Mouse (Mus musculus): ENCODE data around the gene Cd27. TPM values are rescaled to one million over a fixed set of nuclear protein-coding genes. Genes with fewer than 3 reads are reported as not detected.

Gene Cd27
- polyA plus RNA-seq, 1 experiment from 2014 or later: 1.8 TPM

Small RNA genes lying within 50 kb of the gene (microRNA-seq; reads per million reads assigned to microRNA genes)
- 0.73 reads per million for gene Mir3098
- not detected for gene Mir8113

Other genes with a start within 250 kb of the Cd27 start
- gene Pianp, start 240.3 kb downstream of the Cd27 start, polyA plus RNA-seq (2016; fragmentation: Nextera tagmentation; extraction: Ambion mirVana): 5.5 and 6.2 TPM in 2 replicates
- 22.3 and 24.4 TPM in 2 replicates for gene Zfp384, start 227.9 kb downstream of the Cd27 start, polyA plus RNA-seq (2016; fragmentation: Nextera tagmentation; extraction: Ambion mirVana)
- gene Ing4, start 197.2 kb downstream of the Cd27 start, polyA plus RNA-seq (2016; fragmentation: Nextera tagmentation; extraction: Ambion mirVana): 165 and 176 TPM in 2 replicates
- 17.6 and 21.0 TPM in 2 replicates for gene Acrbp, start 187.3 kb downstream of the Cd27 start, polyA plus RNA-seq (2016; fragmentation: Nextera tagmentation; extraction: Ambion mirVana)
- 0.53 and 0.61 TPM in 2 replicates for gene Lpar5, start 169.1 kb downstream of the Cd27 start, polyA plus RNA-seq (2016; fragmentation: Nextera tagmentation; extraction: Ambion mirVana)
- 90.0 and 104 TPM in 2 replicates for gene Chd4, start 141.0 kb downstream of the Cd27 start, polyA plus RNA-seq (2016; fragmentation: Nextera tagmentation; extraction: Ambion mirVana)
- 68.0 and 70.1 TPM in 2 replicates for gene Nop2, start 105.1 kb downstream of the Cd27 start, polyA plus RNA-seq (2016; fragmentation: Nextera tagmentation; extraction: Ambion mirVana)
- 19.1 and 24.0 TPM in 2 replicates for gene Iffo1, start 91.8 kb downstream of the Cd27 start, polyA plus RNA-seq (2016; fragmentation: Nextera tagmentation; extraction: Ambion mirVana)
- 1,846 and 1,855 TPM in 2 replicates for gene Gapdh, start 70.5 kb downstream of the Cd27 start, polyA plus RNA-seq (2016; fragmentation: Nextera tagmentation; extraction: Ambion mirVana)
- 186 and 191 TPM in 2 replicates for gene Ncapd2, start 45.3 kb downstream of the Cd27 start, polyA plus RNA-seq (2016; fragmentation: Nextera tagmentation; extraction: Ambion mirVana)
- 191 and 206 TPM in 2 replicates for gene Mrpl51, start 45.2 kb downstream of the Cd27 start, polyA plus RNA-seq (2016; fragmentation: Nextera tagmentation; extraction: Ambion mirVana)
- 4.9 and 5.1 TPM in 2 replicates for gene Vamp1, start 21.5 kb downstream of the Cd27 start, polyA plus RNA-seq (2016; fragmentation: Nextera tagmentation; extraction: Ambion mirVana)
- gene Tapbpl, start 5.2 kb downstream of the Cd27 start, polyA plus RNA-seq (2016; fragmentation: Nextera tagmentation; extraction: Ambion mirVana): 2.2 and 2.5 TPM in 2 replicates
- 0.20 and 0.29 TPM in 2 replicates for gene Tuba3a, start 49.0 kb upstream of the Cd27 start, polyA plus RNA-seq (2016; fragmentation: Nextera tagmentation; extraction: Ambion mirVana)
- gene Ltbr, start 76.9 kb upstream of the Cd27 start, polyA plus RNA-seq (2016; fragmentation: Nextera tagmentation; extraction: Ambion mirVana): 27.2 and 28.2 TPM in 2 replicates
- gene Scnn1a, start 83.6 kb upstream of the Cd27 start, polyA plus RNA-seq (2016; fragmentation: Nextera tagmentation; extraction: Ambion mirVana): 0.52 and 1.1 TPM in 2 replicates
- gene Tnfrsf1a, start 112.4 kb upstream of the Cd27 start, polyA plus RNA-seq (2016; fragmentation: Nextera tagmentation; extraction: Ambion mirVana): 49.4 and 51.9 TPM in 2 replicates
- 0.34 and 0.47 TPM in 2 replicates for gene Plekhg6, start 143.8 kb upstream of the Cd27 start, polyA plus RNA-seq (2016; fragmentation: Nextera tagmentation; extraction: Ambion mirVana)

Data from embryonic facial prominence, embryonic 12.5 days (tissue).